Mouse (Mus musculus) gastrocnemius, postnatal 10 days (tissue): ENCODE results near the gene Cd209a. TPM values are rescaled to one million over a fixed set of nuclear protein-coding genes. Genes with fewer than 3 reads are reported as not detected.
"Not testable (repeated sequence)": the region's sequence is repeated elsewhere in the genome, so short reads cannot be mapped to it uniquely, and the experiment has no call there.

ENCODE experiments used
- DNase-seq: peaks from one replicate; pipeline ENCODE4 v3.0.0; 2021; ENCODE audit warnings: mixed read lengths
- long read RNA-seq, 2 experiments: library from polyadenylated mRNA; stranded (forward); transcript quantifications; one replicate each; pipeline ENCODE4 v2.0.0; 2021
- microRNA-seq, 2 experiments: library from miRNA; unstranded; fragments of <30 nt; microRNA quantifications; one replicate each; pipeline ENCODE4 v1.2.0; 2021
- total RNA-seq, 2 experiments: library from RNA; stranded (reverse); gene quantifications; 2 replicates each; pipeline ENCODE4 v1.2.3; 2021

The Cd209a gene
- not detected for total RNA-seq
- long read RNA-seq, experiment 1 = 0 reads
- long read RNA-seq, experiment 2 = 0 reads

DNA sequence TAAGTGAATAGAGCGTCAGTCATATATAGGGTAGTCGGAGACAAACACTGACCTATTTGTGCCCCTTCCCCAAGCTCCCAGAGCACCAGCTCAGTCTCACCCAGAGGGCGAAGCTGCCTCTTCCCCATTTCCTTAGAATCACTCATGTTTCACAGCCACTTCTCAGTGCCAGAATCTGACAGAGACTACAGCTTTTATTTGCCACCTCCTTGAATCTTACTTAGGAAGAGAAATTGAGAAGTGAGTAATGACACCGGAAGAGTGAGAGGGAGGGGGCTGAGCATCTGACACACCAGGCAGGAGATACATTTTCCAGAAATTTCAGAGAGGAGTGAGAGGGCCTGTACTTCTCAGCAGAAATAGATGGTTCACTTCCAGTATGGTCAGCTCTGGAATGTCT, at the start of gene Cd209a:
TSS of gene Cd209a (minus strand) at position 224 of the 400 bp plus-strand sequence.
- no peak for DNase-seq

- not testable (repeated sequence) for DNase-seq
These were observed 19.9 kb upstream of the Cd209a start for GRCm38 (mm10) chr8:3768641-3769040.

GRCm38 (mm10) chr8:3754261-3754850, 5.6 kb upstream of the Cd209a start:
- DNase-seq = peak; percentile 90

GRCm38 (mm10) chr8:3736947-3737346, 11.8 kb downstream of the Cd209a start:
- DNase-seq = no peak

DNA sequence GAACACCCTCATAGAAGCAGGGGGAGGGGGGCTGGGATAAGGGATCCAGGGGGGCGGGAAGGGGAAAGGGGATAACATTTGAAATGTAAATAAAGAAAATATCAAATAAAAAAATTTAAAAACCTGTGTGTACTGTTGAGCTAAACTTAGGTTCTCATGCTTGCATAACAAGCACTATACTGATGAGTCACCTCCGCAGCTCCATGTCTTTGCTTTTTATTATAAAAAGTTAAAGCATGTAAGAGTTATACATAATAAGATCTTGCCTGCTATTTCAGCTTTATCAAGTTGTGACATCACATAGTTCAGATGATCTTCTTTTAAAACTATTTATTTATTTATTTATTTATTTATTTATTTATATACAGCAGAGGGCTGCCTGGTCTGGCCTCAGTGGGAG, 13.2 kb downstream of the Cd209a start:
- DNase-seq = no peak

- no peak for DNase-seq
These were observed 14.7 kb downstream of the Cd209a start for GRCm38 (mm10) chr8:3734084-3734483.

GRCm38 (mm10) chr8:3721041-3721440, 27.7 kb downstream of the Cd209a start:
- no peak for DNase-seq

- no peak for DNase-seq
These were observed 28.2 kb downstream of the Cd209a start, which contains the start of gene Clec4g for GRCm38 (mm10) chr8:3720551-3720950. Clec4g (minus strand) TSS chr8:3720651.

- DNase-seq = peak; percentile 68
These were observed 30.2 kb downstream of the Cd209a start for GRCm38 (mm10) chr8:3718559-3718958.

- no peak for DNase-seq
These were observed 31.3 kb downstream of the Cd209a start for GRCm38 (mm10) chr8:3717321-3717954.

DNA sequence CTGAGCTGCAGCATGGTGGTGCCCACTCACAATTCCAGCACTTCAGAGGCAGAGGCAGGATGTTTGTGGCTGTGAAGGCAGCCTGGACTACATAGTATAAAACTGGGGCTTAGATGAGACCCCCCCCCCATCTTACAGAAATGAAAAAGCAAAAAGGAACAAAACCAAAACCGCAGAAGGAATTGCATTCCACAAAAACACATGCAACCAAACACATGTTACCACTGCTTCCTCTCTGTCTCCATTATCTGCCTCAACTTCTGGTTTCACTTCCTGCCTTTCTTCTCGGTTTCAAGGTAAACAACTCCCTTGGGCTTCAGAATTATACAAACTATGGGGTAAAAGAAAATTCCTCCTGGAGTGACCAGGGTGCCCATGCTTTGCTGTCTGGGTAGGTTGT, 37.1 kb downstream of the Cd209a start:
- DNase-seq = no peak

DNA sequence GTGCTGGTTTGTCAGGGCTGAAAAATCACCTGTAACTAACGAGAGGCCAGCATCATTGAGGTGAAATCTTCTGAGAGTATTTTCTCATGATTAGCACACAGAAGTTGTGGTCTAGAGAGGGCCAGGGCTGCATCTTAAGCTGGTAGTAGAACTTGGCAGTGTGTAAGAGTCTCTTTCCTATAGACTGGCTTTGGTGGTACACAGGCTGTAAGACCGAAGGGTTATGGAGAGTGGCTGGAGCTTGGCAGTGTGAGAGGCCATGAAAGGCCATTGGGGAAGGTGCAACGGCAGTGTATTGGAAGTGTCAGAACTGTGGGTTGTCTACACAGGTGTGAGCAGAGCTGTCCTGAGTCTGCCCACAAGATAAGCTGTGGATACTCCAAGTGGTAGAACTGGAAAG, 38.5 kb downstream of the Cd209a start:
- no peak for DNase-seq

- no peak for DNase-seq
These were observed 41.2 kb downstream of the Cd209a start for GRCm38 (mm10) chr8:3707611-3708010.

DNA sequence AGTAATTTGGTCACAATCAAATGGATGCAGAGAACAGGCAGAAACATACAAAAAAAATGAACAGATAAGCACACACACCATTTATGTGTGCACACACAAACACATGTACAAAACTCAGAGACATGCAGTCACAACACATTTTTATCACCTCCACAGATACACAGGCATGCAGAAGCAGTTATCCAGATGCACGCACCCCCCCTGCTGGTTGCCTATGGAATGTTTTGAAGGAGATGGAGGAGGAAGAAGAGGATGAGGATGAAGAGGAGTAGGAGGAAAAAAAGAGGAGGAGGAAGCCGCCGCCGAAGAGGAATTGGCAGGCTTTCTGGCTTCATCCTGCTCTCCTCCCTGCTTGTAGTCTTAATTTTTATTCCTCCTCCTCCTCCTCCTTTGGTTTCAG, 43.1 kb downstream of the Cd209a start:
- DNase-seq = no peak

DNA sequence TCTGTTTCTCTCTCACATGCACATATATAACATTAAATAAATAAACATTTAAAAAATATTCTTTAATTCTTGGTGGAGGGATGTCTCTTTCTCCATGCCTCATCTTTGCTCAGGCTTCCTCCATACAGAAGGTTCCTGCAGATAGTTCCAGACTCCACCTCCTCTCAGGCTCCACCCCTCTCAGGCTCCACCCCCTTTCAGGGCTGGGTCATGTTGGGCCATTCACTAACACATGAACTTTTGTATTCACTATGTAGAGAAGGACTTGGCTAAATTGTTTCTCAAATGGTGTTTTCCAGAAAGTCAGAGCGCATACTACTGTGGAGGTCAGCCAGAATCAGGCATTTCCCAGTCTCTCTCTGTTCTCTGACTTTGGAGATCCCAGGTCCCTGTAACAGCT, 47.3 kb downstream of the Cd209a start:
- DNase-seq = no peak

DNA sequence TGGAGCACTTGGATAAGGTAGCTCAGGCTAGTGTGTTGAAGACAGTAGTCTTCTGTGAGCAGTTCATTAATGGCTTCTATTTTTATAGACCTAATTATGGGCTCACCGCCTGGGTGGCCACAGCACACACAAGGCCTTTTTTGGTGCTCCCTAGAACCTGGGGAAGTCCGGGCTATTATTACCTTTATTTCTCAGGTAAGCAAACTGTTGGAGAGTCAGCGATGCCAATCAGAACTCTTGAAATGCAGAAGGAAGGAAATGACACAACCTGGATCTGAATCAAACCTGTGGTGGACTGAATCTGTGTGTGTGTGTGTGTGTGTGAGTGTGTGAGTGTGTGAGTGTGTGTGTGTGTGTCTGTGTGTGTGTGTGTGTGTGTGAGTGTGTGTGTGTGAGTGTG, 54.7 kb downstream of the Cd209a start, which contains the start of gene Fcer2a:
TSS of gene Fcer2a (minus strand) at position 55 of the 400 bp plus-strand sequence.
- DNase-seq = no peak

Small RNA genes within 50 kb of the gene (microRNA-seq; reads per million reads assigned to microRNA genes)
- gene Gm24934 = 0 reads per million in 2 experiments

Other genes with a start within 250 kb of the Cd209a start
- gene Mcoln1, start 248.5 kb downstream of the Cd209a start, total RNA-seq = 10 to 100 TPM; 19.0 to 23.9 TPM
- 10 to 100 TPM; 13.6 to 15.4 TPM for gene Pnpla6, start 233.6 kb downstream of the Cd209a start, total RNA-seq
- under 1 TPM in 1 of 2 experiments, not detected in 1; 0.21 TPM for gene C330021F23Rik, start 181.0 kb downstream of the Cd209a start, total RNA-seq
- 1 to 10 TPM in 1 of 2 experiments, under 1 TPM in 1; 0.97 to 1.5 TPM for gene Camsap3, start 161.7 kb downstream of the Cd209a start, total RNA-seq
- 10 to 100 TPM; 14.9 to 16.4 TPM for gene Xab2, start 127.7 kb downstream of the Cd209a start, total RNA-seq
- 10 to 100 TPM; 76.0 to 76.5 TPM for gene Pet100, start 127.4 kb downstream of the Cd209a start, total RNA-seq
- not detected for gene Pcp2, start 123.4 kb downstream of the Cd209a start, total RNA-seq
- gene Stxbp2, start 118.0 kb downstream of the Cd209a start, total RNA-seq = 1 to 10 TPM; 4.0 to 6.7 TPM
- gene Retn, start 93.2 kb downstream of the Cd209a start, total RNA-seq = under 1 TPM; 0.61 to 0.75 TPM
- gene Mcemp1, start 83.2 kb downstream of the Cd209a start, total RNA-seq = under 1 TPM in 1 of 2 experiments, not detected in 1; 0.41 TPM
- 1 to 10 TPM; 1.6 to 2.0 TPM for gene Fcor, start 76.6 kb downstream of the Cd209a start, total RNA-seq
- 10 to 100 TPM; 24.2 to 24.9 TPM for gene Trappc5, start 72.7 kb downstream of the Cd209a start, total RNA-seq
- 1 to 10 TPM; 1.1 to 1.4 TPM for gene Fcer2a, start 54.8 kb downstream of the Cd209a start, total RNA-seq
- not detected for gene Clec4g, start 28.3 kb downstream of the Cd209a start, total RNA-seq
- gene Cd209e, start 105.3 kb upstream of the Cd209a start, total RNA-seq = not detected
- under 1 TPM in 1 of 2 experiments, not detected in 1; 0.38 TPM for gene Cd209d, start 129.6 kb upstream of the Cd209a start, total RNA-seq
- gene Cd209b, start 177.9 kb upstream of the Cd209a start, total RNA-seq = 1 to 10 TPM in 1 of 2 experiments, under 1 TPM in 1; 0.70 to 1.2 TPM
- gene Cd209c, start 205.8 kb upstream of the Cd209a start, total RNA-seq = under 1 TPM in 1 of 2 experiments, not detected in 1; 0.31 TPM